Mouse (Mus musculus): ENCODE measurements around the gene Prelp. TPM values are rescaled to one million over a fixed set of nuclear protein-coding genes. Genes with fewer than 3 reads are reported as not detected.

Gene Prelp
- polyA plus RNA-seq, 1 experiment: 366 TPM

- Histone ChIP-seq H3K4me3 (ENCODE audit: insufficient read depth, low read depth, low read length) (no peak overlapping the region), H3K27ac (replicated peaks; ENCODE audit: low read depth, low read length) (peak overlapping the region; percentile 41; the same call in 1 of the 2 replicates)
Measured at GRCm38 (mm10) chr1:133863257-133863997, 57.8 kb downstream of the Prelp start.

GRCm38 (mm10) chr1:133861028-133861427 is 60.2 kb downstream of the Prelp start:
- no peak overlapping the region for H3K27ac ChIP-seq (replicated peaks; ENCODE audit: low read depth, low read length)
- peaks cover 7% of the 10 kb centered on the region for H3K4me1 ChIP-seq (ENCODE audit: control insufficient read depth, insufficient read depth, insufficient read length, low read length)
- no peak overlapping the region for H3K4me3 ChIP-seq (ENCODE audit: insufficient read depth, low read depth, low read length)

More at GRCm38 (mm10) chr1:133863257-133863997, 57.8 kb downstream of the Prelp start:
- peaks cover 7% of the 10 kb centered on the region for H3K4me1 ChIP-seq (ENCODE audit: control insufficient read depth, insufficient read depth, insufficient read length, low read length)

Other genes with a start within 250 kb of the Prelp start
- not detected in 2 replicates for gene Lax1, start 231.3 kb downstream of the Prelp start, polyA plus RNA-seq (2012; ENCODE audit: insufficient read depth, insufficient read length, missing spikeins)
- gene Atp2b4, start 120.4 kb downstream of the Prelp start, polyA plus RNA-seq (2012; ENCODE audit: insufficient read depth, insufficient read length, missing spikeins): 7.3 and 9.6 TPM in 2 replicates
- gene Optc, start 13.4 kb downstream of the Prelp start, polyA plus RNA-seq (2012; ENCODE audit: insufficient read depth, insufficient read length, missing spikeins): not detected in 2 replicates
- 0.38 and 0.55 TPM in 2 replicates for gene Fmod, start 115.8 kb upstream of the Prelp start, polyA plus RNA-seq (2012; ENCODE audit: insufficient read depth, insufficient read length, missing spikeins)
- 16.6 and 53.4 TPM in 2 replicates for gene Btg2, start 157.7 kb upstream of the Prelp start, polyA plus RNA-seq (2012; ENCODE audit: insufficient read depth, insufficient read length, missing spikeins)
- not detected in 2 replicates for gene Chit1, start 189.8 kb upstream of the Prelp start, polyA plus RNA-seq (2012; ENCODE audit: insufficient read depth, insufficient read length, missing spikeins)

Measured in brown adipose tissue, adult 24 weeks (tissue).